Mouse (Mus musculus) gastrocnemius, postnatal 36 days (tissue): ENCODE results near the gene Vmn1r50. TPM values are rescaled to one million over a fixed set of nuclear protein-coding genes. Genes with fewer than 3 reads are reported as not detected.
"Not testable (repeated sequence)": the region's sequence is repeated elsewhere in the genome, so short reads cannot be mapped to it uniquely, and the experiment has no call there.

ENCODE experiments used
- DNase-seq, 2 experiments: peaks; one replicate each; pipeline ENCODE4 v3.0.0; 2022
- intact Hi-C: fragments of 180-260 bp; cut with DNase I; formaldehyde crosslinking; loops from one replicate; pipeline ENCODE4 v1.15.1; 2025
- long read RNA-seq, 2 experiments: library from polyadenylated mRNA; stranded (forward); transcript quantifications; one replicate each; pipeline ENCODE4 v2.0.0; 2021
- total RNA-seq, 2 experiments: library from RNA; stranded (reverse); gene quantifications; 2 replicates each; pipeline ENCODE4 v1.2.3; 2021

The Vmn1r50 gene
- total RNA-seq = not detected
- long read RNA-seq, experiment 1 = 0 reads
- long read RNA-seq, experiment 2 = 0 reads

- DNase-seq = no peak
These were observed at the start of gene Vmn1r50 for GRCm38 (mm10) chr6:90101130-90101529. Vmn1r50 (plus strand) TSS chr6:90101430.

GRCm38 (mm10) chr6:90078406-90078805 lies 22.8 kb upstream of the Vmn1r50 start, which contains the start of gene Vmn1r49:
Vmn1r49 (minus strand) TSS chr6:90078506.
- no peak for DNase-seq
- intact Hi-C loops = no loop called here

More at GRCm38 (mm10) chr6:90101130-90101529, at the start of gene Vmn1r50:
- intact Hi-C loops = no loop called here

GRCm38 (mm10) chr6:90100566-90100965 lies 664 bp upstream of the Vmn1r50 start:
- intact Hi-C loops = no loop called here
- no peak for DNase-seq

GRCm38 (mm10) chr6:90122296-90122695 lies 21.1 kb downstream of the Vmn1r50 start, which contains the start of gene Vmn1r51:
Vmn1r51 (plus strand) TSS chr6:90122596.
- DNase-seq, intact Hi-C loops: not testable (repeated sequence)

Other genes with a start within 250 kb of the Vmn1r50 start
- not detected for gene Vmn1r42, start 225.0 kb upstream of the Vmn1r50 start, total RNA-seq
- not detected for gene Vmn1r43, start 225.0 kb upstream of the Vmn1r50 start, total RNA-seq
- gene Vmn1r44, start 217.8 kb upstream of the Vmn1r50 start, total RNA-seq = not detected
- gene Vmn1r45, start 160.8 kb upstream of the Vmn1r50 start, total RNA-seq = not detected
- gene Vmn1r46, start 132.1 kb upstream of the Vmn1r50 start, total RNA-seq = not detected
- gene Vmn1r47, start 85.3 kb upstream of the Vmn1r50 start, total RNA-seq = not detected
- not detected for gene Vmn1r48, start 64.6 kb upstream of the Vmn1r50 start, total RNA-seq
- gene Vmn1r49, start 22.9 kb upstream of the Vmn1r50 start, total RNA-seq = not detected
- gene Vmn1r51, start 21.2 kb downstream of the Vmn1r50 start, total RNA-seq = not detected
- gene Vmn1r52, start 73.4 kb downstream of the Vmn1r50 start, total RNA-seq = not detected
- not detected for gene V1ra8, start 101.4 kb downstream of the Vmn1r50 start, total RNA-seq
- not detected for gene Vmn1r53, start 123.0 kb downstream of the Vmn1r50 start, total RNA-seq
- not detected for gene Vmn1r54, start 144.9 kb downstream of the Vmn1r50 start, total RNA-seq
- not detected for gene BC048671, start 199.8 kb downstream of the Vmn1r50 start, total RNA-seq
- not detected for gene Chst13, start 223.8 kb downstream of the Vmn1r50 start, total RNA-seq
- gene Uroc1, start 231.9 kb downstream of the Vmn1r50 start, total RNA-seq = under 1 TPM in 1 of 2 experiments, not detected in 1; 0.08 TPM